In genomic region chr1:134368777-134369337, GRCm38 (mm10) we compare ENCODE assay signal across 9 mouse cellular contexts. TPM values are rescaled to one million over a fixed set of nuclear protein-coding genes. Genes with fewer than 3 reads are reported as not detected.
DNase-seq lines count a peak whose midpoint lies in the region; ATAC-seq and TF ChIP-seq lines count a peak whose summit lies in the region.
"Had no signal": no experiment of that assay in that cellular context is flagged by ENCODE, and none has a peak within 500 bp of the region (broad histone marks: within the 10 kb centered on the region; RNA-seq: fewer than 3 reads in every experiment).

No protein-coding gene starts in this region.

- DNase-seq in forebrain, embryonic 11.5 days (ENCODE audit: low spot score) = peak; percentile 61
- DNase-seq in 416B (ENCODE audit: low read depth) = peak; percentile 81
- peak; percentile 59 for DNase-seq in adrenal gland, adult 2 months
- peak; percentile 66 to 88 for DNase-seq in kidney, postnatal 36 days
- peak; percentile 74 for DNase-seq in stomach, postnatal 0 days (ENCODE audit: low spot score)

- H3K4me1 ChIP-seq in forebrain, embryonic 11.5 days (replicated peaks; ENCODE audit: control insufficient read depth, insufficient read depth, low read length) = no peaks in the 10 kb centered on the region
- H3K4me1 ChIP-seq in forebrain, embryonic 12.5 days = no peaks in the 10 kb centered on the region
- no peaks in the 10 kb centered on the region for H3K4me1 ChIP-seq in stomach, postnatal 0 days (replicated peaks; ENCODE audit: control insufficient read depth, insufficient read depth)

- no peak overlapping the region for H3K9ac ChIP-seq in forebrain, embryonic 11.5 days (ENCODE audit: low read length)
- no peak overlapping the region for H3K9ac ChIP-seq in forebrain, embryonic 12.5 days
- H3K9ac ChIP-seq in stomach, postnatal 0 days (ENCODE audit: low read length) = no peak overlapping the region

- TF ChIP-seq CTCF in stomach, postnatal 0 days (IDR thresholded peaks at IDR 0.05; ENCODE audit: low read depth) = peak; percentile 81

- H3K36me3 ChIP-seq in forebrain, embryonic 11.5 days (ENCODE audit: control insufficient read depth, insufficient read depth, low read length) = no peaks in the 10 kb centered on the region
- H3K36me3 ChIP-seq in forebrain, embryonic 12.5 days (replicated peaks) = no peaks in the 10 kb centered on the region
- H3K36me3 ChIP-seq in stomach, postnatal 0 days (ENCODE audit: control insufficient read depth, insufficient read depth, low read length) = no peaks in the 10 kb centered on the region

- 57% methylated on average over 9 of the region's 9 CpGs for WGBS in forebrain, embryonic 11.5 days
- 57% methylated on average over 9 of the region's 9 CpGs for WGBS in forebrain, embryonic 12.5 days
- WGBS in stomach, postnatal 0 days = 53% methylated on average over 9 of the region's 9 CpGs

- no peaks in the 10 kb centered on the region for H3K9me3 ChIP-seq in forebrain, embryonic 11.5 days (ENCODE audit: control insufficient read depth, low read length)
- H3K9me3 ChIP-seq in forebrain, embryonic 12.5 days = no peaks in the 10 kb centered on the region
- no peaks in the 10 kb centered on the region for H3K9me3 ChIP-seq in stomach, postnatal 0 days (ENCODE audit: control insufficient read depth, low read length)

- no peak overlapping the region for H3K27ac ChIP-seq in forebrain, embryonic 11.5 days (ENCODE audit: low read depth, low read length)
- H3K27ac ChIP-seq in forebrain, embryonic 12.5 days = no peak overlapping the region
- no peak overlapping the region for H3K27ac ChIP-seq in stomach, postnatal 0 days (replicated peaks)

- no peaks in the 10 kb centered on the region for H3K27me3 ChIP-seq in forebrain, embryonic 11.5 days (ENCODE audit: control insufficient read depth, insufficient read depth, low read length)
- H3K27me3 ChIP-seq in forebrain, embryonic 12.5 days = no peaks in the 10 kb centered on the region; the same call in 1 of the 2 replicates
- no peaks in the 10 kb centered on the region for H3K27me3 ChIP-seq in stomach, postnatal 0 days (ENCODE audit: control insufficient read depth, insufficient read depth, low read length)

- TF ChIP-seq EP300 in stomach, postnatal 0 days (optimal IDR thresholded peaks at IDR 0.05) = no peak

- H3K4me3 ChIP-seq in forebrain, embryonic 11.5 days (ENCODE audit: low read depth, low read length) = no peak overlapping the region
- H3K4me3 ChIP-seq in forebrain, embryonic 12.5 days (replicated peaks) = no peak overlapping the region
- no peak overlapping the region for H3K4me3 ChIP-seq in stomach, postnatal 0 days (ENCODE audit: low read depth, low read length)

- ATAC-seq in forebrain, embryonic 11.5 days (replicated peaks; ENCODE audit: low FRiP score) = no peak
- ATAC-seq in forebrain, embryonic 12.5 days (ENCODE audit: low FRiP score) = no peak
- ATAC-seq in erythroblast, adult 5-6 weeks (replicated peaks; ENCODE audit: low FRiP score, poor library complexity, severe bottlenecking) = peak; percentile 83
- peak; percentile 72 for ATAC-seq in megakaryocyte, adult 5-6 weeks (ENCODE audit: poor library complexity, severe bottlenecking)
- ATAC-seq in stomach, postnatal 0 days (ENCODE audit: low FRiP score, low TSS enrichment) = no peak

- H3K4me2 ChIP-seq in forebrain, embryonic 11.5 days (ENCODE audit: low read depth, low read length, severe bottlenecking) = no peak overlapping the region
- no peak overlapping the region for H3K4me2 ChIP-seq in forebrain, embryonic 12.5 days
- no peak overlapping the region for H3K4me2 ChIP-seq in stomach, postnatal 0 days (replicated peaks; ENCODE audit: low read depth)

RNA-seq across cellular contexts. Expression of gene Tmem183a, which starts 7.1 kb away (rescaled TPM):
- polyA plus RNA-seq in forebrain, embryonic 11.5 days (2014; fragmentation: Nextera tagmentation; extraction: Ambion mirVana) = 133 and 145 TPM in 2 replicates
- 130 and 131 TPM in 2 replicates for polyA plus RNA-seq in forebrain, embryonic 12.5 days (2016; fragmentation: Nextera tagmentation; extraction: Ambion mirVana)
- 10 to 100 TPM; 50.0 to 55.4 TPM for total RNA-seq in adrenal gland, adult 2 months (2021)
- polyA plus RNA-seq in adrenal gland, adult 2 months (2012; rRNA removed) = 37.4 and 40.7 TPM in 2 replicates
- 38.2 and 40.5 TPM in 2 replicates for total RNA-seq in erythroblast, adult 5-6 weeks (2015; ENCODE audit: low replicate concordance)
- total RNA-seq in erythroblast, adult 5-6 weeks (2017; ENCODE audit: low replicate concordance) = 54.1 and 54.4 TPM in 2 replicates
- total RNA-seq in megakaryocyte, adult 5-6 weeks (2015) = 33.5 and 39.2 TPM in 2 replicates
- 50.4 and 55.3 TPM in 2 replicates for total RNA-seq in megakaryocyte, adult 5-6 weeks (2017)
- polyA plus RNA-seq in stomach, postnatal 0 days (2015; fragmentation: Nextera tagmentation; extraction: Ambion mirVana) = 64.9 and 65.6 TPM in 2 replicates

RNA-seq across cellular contexts. Expression of gene 4933406M09Rik, which starts 16.9 kb away (rescaled TPM):
- not detected in 2 replicates for polyA plus RNA-seq in forebrain, embryonic 11.5 days (2014; fragmentation: Nextera tagmentation; extraction: Ambion mirVana)
- not detected in 2 replicates for polyA plus RNA-seq in forebrain, embryonic 12.5 days (2016; fragmentation: Nextera tagmentation; extraction: Ambion mirVana)
- not detected for total RNA-seq in adrenal gland, adult 2 months (2021)
- polyA plus RNA-seq in adrenal gland, adult 2 months (2012; rRNA removed) = not detected in 2 replicates
- not detected in 2 replicates for total RNA-seq in erythroblast, adult 5-6 weeks (2015; ENCODE audit: low replicate concordance)
- total RNA-seq in erythroblast, adult 5-6 weeks (2017; ENCODE audit: low replicate concordance) = not detected in 2 replicates
- not detected in 2 replicates for total RNA-seq in megakaryocyte, adult 5-6 weeks (2015)
- total RNA-seq in megakaryocyte, adult 5-6 weeks (2017) = not detected in 2 replicates
- not detected in 2 replicates for polyA plus RNA-seq in stomach, postnatal 0 days (2015; fragmentation: Nextera tagmentation; extraction: Ambion mirVana)
- polyA plus RNA-seq: small intestine, adult 2 months had no signal

RNA-seq across cellular contexts. Expression of gene Ppfia4, which starts 36.1 kb away (rescaled TPM):
- 1.7 and 2.5 TPM in 2 replicates for polyA plus RNA-seq in forebrain, embryonic 11.5 days (2014; fragmentation: Nextera tagmentation; extraction: Ambion mirVana)
- polyA plus RNA-seq in forebrain, embryonic 12.5 days (2016; fragmentation: Nextera tagmentation; extraction: Ambion mirVana) = 3.1 and 3.2 TPM in 2 replicates
- total RNA-seq in adrenal gland, adult 2 months (2021) = 1 to 10 TPM in 1 of 2 experiments, under 1 TPM in 1; 0.86 to 1.5 TPM
- 6.8 and 8.0 TPM in 2 replicates for polyA plus RNA-seq in adrenal gland, adult 2 months (2012; rRNA removed)
- total RNA-seq in erythroblast, adult 5-6 weeks (2015; ENCODE audit: low replicate concordance) = 2.1 and 4.2 TPM in 2 replicates
- total RNA-seq in erythroblast, adult 5-6 weeks (2017; ENCODE audit: low replicate concordance) = 2.8 and 3.8 TPM in 2 replicates
- 43.1 and 50.5 TPM in 2 replicates for total RNA-seq in megakaryocyte, adult 5-6 weeks (2015)
- total RNA-seq in megakaryocyte, adult 5-6 weeks (2017) = 47.0 and 55.6 TPM in 2 replicates
- 2.8 TPM in 2 replicates for polyA plus RNA-seq in stomach, postnatal 0 days (2015; fragmentation: Nextera tagmentation; extraction: Ambion mirVana)

RNA-seq across cellular contexts. Expression of gene Cyb5r1, which starts 36.5 kb away (rescaled TPM):
- 24.5 and 25.8 TPM in 2 replicates for polyA plus RNA-seq in forebrain, embryonic 11.5 days (2014; fragmentation: Nextera tagmentation; extraction: Ambion mirVana)
- polyA plus RNA-seq in forebrain, embryonic 12.5 days (2016; fragmentation: Nextera tagmentation; extraction: Ambion mirVana) = 19.2 and 21.5 TPM in 2 replicates
- total RNA-seq in adrenal gland, adult 2 months (2021) = 10 to 100 TPM; 34.2 to 82.9 TPM
- polyA plus RNA-seq in adrenal gland, adult 2 months (2012; rRNA removed) = 81.8 and 85.3 TPM in 2 replicates
- 31.8 and 39.6 TPM in 2 replicates for total RNA-seq in erythroblast, adult 5-6 weeks (2015; ENCODE audit: low replicate concordance)
- total RNA-seq in erythroblast, adult 5-6 weeks (2017; ENCODE audit: low replicate concordance) = 26.8 and 53.9 TPM in 2 replicates
- 54.5 and 69.7 TPM in 2 replicates for total RNA-seq in megakaryocyte, adult 5-6 weeks (2015)
- total RNA-seq in megakaryocyte, adult 5-6 weeks (2017) = 43.8 and 46.8 TPM in 2 replicates
- polyA plus RNA-seq in stomach, postnatal 0 days (2015; fragmentation: Nextera tagmentation; extraction: Ambion mirVana) = 14.2 and 14.3 TPM in 2 replicates

RNA-seq across cellular contexts. Expression of gene Adipor1, which starts 46.3 kb away (rescaled TPM):
- polyA plus RNA-seq in forebrain, embryonic 11.5 days (2014; fragmentation: Nextera tagmentation; extraction: Ambion mirVana) = 77.0 and 77.8 TPM in 2 replicates
- 61.1 and 65.1 TPM in 2 replicates for polyA plus RNA-seq in forebrain, embryonic 12.5 days (2016; fragmentation: Nextera tagmentation; extraction: Ambion mirVana)
- 100 to 1,000 TPM; 123 to 129 TPM for total RNA-seq in adrenal gland, adult 2 months (2021)
- polyA plus RNA-seq in adrenal gland, adult 2 months (2012; rRNA removed) = 328 and 482 TPM in 2 replicates
- total RNA-seq in erythroblast, adult 5-6 weeks (2015; ENCODE audit: low replicate concordance) = 432 and 436 TPM in 2 replicates
- 440 and 446 TPM in 2 replicates for total RNA-seq in erythroblast, adult 5-6 weeks (2017; ENCODE audit: low replicate concordance)
- 118 and 120 TPM in 2 replicates for total RNA-seq in megakaryocyte, adult 5-6 weeks (2015)
- total RNA-seq in megakaryocyte, adult 5-6 weeks (2017) = 73.8 and 83.6 TPM in 2 replicates
- polyA plus RNA-seq in stomach, postnatal 0 days (2015; fragmentation: Nextera tagmentation; extraction: Ambion mirVana) = 84.4 and 90.2 TPM in 2 replicates

Comparison
In these comparisons a context has a peak if more than half of its experiments do, and no peak if none do; other contexts are left out.
1. ATAC-seq: peak in erythroblast, adult 5-6 weeks (single experiment) and megakaryocyte, adult 5-6 weeks (single experiment); none in forebrain, embryonic 11.5 days (single experiment), forebrain, embryonic 12.5 days (single experiment) and stomach, postnatal 0 days (single experiment).
2. Peak in every context shown above with its lines, with median percentiles within 50 percentile points of each other: DNase-seq.